Mouse (Mus musculus) intestine, embryonic 14.5 days (tissue): ENCODE measurements around the gene Eif2b2. TPM values are rescaled to one million over a fixed set of nuclear protein-coding genes. Genes with fewer than 3 reads are reported as not detected.
A peak's percentile ranks its signal among the peaks of the same experiment; 100 is the strongest.

Experiments
- ATAC-seq: fragments of 200-750 bp; cut with Nextera tagmentation; replicated peaks from 2 replicates; pipeline ENCODE4 v1.8.0; 2017; ENCODE audit warnings: low read depth, moderate number of reproducible peaks, moderate TSS enrichment, moderate library complexity; ENCODE audit not compliant: low FRiP score, low TSS enrichment
- DNase-seq: peaks from one replicate; pipeline ENCODE4 v3.0.0-alpha.2; 2018; ENCODE audit warnings: low spot score
- H3K27ac ChIP-seq: fragments of 300-500 bp; sonication (generic); 2 replicates; pipeline ENCODE4 v1.5.1; 2014; ENCODE audit warnings: low read depth, mild to moderate bottlenecking, control low read depth
- H3K27me3 ChIP-seq: fragments of 300-500 bp; sonication (generic); replicated peaks from 2 replicates; pipeline ENCODE4 v1.6.1; 2014; ENCODE audit warnings: low read length, control low read depth; ENCODE audit not compliant: control insufficient read depth, insufficient read depth
- H3K36me3 ChIP-seq: fragments of 300-500 bp; sonication (generic); 2 replicates; pipeline ENCODE4 v1.6.1; 2014; ENCODE audit warnings: low read length, control low read depth; ENCODE audit not compliant: control insufficient read depth, insufficient read depth
- H3K4me1 ChIP-seq: fragments of 300-500 bp; sonication (generic); replicated peaks from 2 replicates; pipeline ENCODE4 v1.6.1; 2014; ENCODE audit warnings: low read length, control low read depth, mixed read lengths; ENCODE audit not compliant: control insufficient read depth, insufficient read depth
- H3K4me2 ChIP-seq: fragments of 300-500 bp; sonication (generic); 2 replicates; pipeline ENCODE4 v1.6.1; 2014; ENCODE audit warnings: low read length
- H3K4me3 ChIP-seq: fragments of 300-500 bp; sonication (generic); 2 replicates; pipeline ENCODE4 v1.5.1; 2014; ENCODE audit warnings: low read depth, low read length, control low read depth, mixed read lengths
- H3K9ac ChIP-seq: fragments of 300-500 bp; sonication (generic); 2 replicates; pipeline ENCODE4 v1.6.1; 2014; ENCODE audit warnings: mild to moderate bottlenecking, low read length
- H3K9me3 ChIP-seq: fragments of 300-500 bp; sonication (generic); 2 replicates; pipeline ENCODE4 v1.6.1; 2016; ENCODE audit warnings: low read length, control low read depth; ENCODE audit not compliant: control insufficient read depth
- WGBS: fragments of 180-500 bp; shearing (Covaris S2); extraction: QIAGEN DNeasy Blood & Tissue Kit; methylation state at CpG from one replicate; pipeline ENCODE4 v1.1.7; 2014; 5-methylcytosine and 5-hydroxymethylcytosine counted together
- polyA plus RNA-seq: library from polyadenylated mRNA; unstranded; fragments of >200 nt; fragmentation: Nextera tagmentation; extraction: Ambion mirVana; gene quantifications from 2 replicates; pipeline ENCODE4 v1.2.1, GENCODE M21; 2014

Gene Eif2b2
- polyA plus RNA-seq = 83.5 and 86.2 TPM in 2 replicates

GRCm38 (mm10) chr12:85219236-85219904 lies at the start of gene Eif2b2:
Eif2b2 (plus strand) TSS chr12:85219481.
- H3K4me3 ChIP-seq = peak within 1 kb of the TSS; percentile 81
- H3K9me3 ChIP-seq = no peaks in the 10 kb centered on the region
- DNase-seq (peak; percentile 98), ATAC-seq (peak; percentile 99)
- peak within 1 kb of the TSS; percentile 69 for H3K9ac ChIP-seq
- peak within 1 kb of the TSS; percentile 88 for H3K4me2 ChIP-seq
- peaks cover 35% of the 10 kb centered on the region for H3K36me3 ChIP-seq
- H3K27me3 ChIP-seq = no peaks in the 10 kb centered on the region
- under 1% methylated on average over 54 of the region's 54 CpGs for WGBS
- H3K27ac ChIP-seq = peak within 1 kb of the TSS; percentile 54; the same call in 1 of the 2 replicates
- peaks cover 18% of the 10 kb centered on the region for H3K4me1 ChIP-seq

- peaks cover 9% of the 10 kb centered on the region; the same call in 1 of the 2 replicates for H3K4me1 ChIP-seq
- no peak overlapping the region for H3K27ac ChIP-seq
- ATAC-seq = no peak
- 71% methylated on average over 3 of the region's 3 CpGs for WGBS
- H3K9ac ChIP-seq = no peak overlapping the region
- no peaks in the 10 kb centered on the region for H3K27me3 ChIP-seq
- no peaks in the 10 kb centered on the region for H3K9me3 ChIP-seq
- no peak overlapping the region for H3K4me3 ChIP-seq
- peaks cover 23% of the 10 kb centered on the region for H3K36me3 ChIP-seq
- no peak overlapping the region for H3K4me2 ChIP-seq
- no peak for DNase-seq
These were observed 49.4 kb upstream of the Eif2b2 start for GRCm38 (mm10) chr12:85169877-85170276.

GRCm38 (mm10) chr12:85170284-85170947 lies 48.9 kb upstream of the Eif2b2 start:
- Histone ChIP-seq H3K4me3 (no peak overlapping the region), H3K27me3 (no peaks in the 10 kb centered on the region), H3K4me1 (peaks cover 12% of the 10 kb centered on the region), H3K9me3 (no peaks in the 10 kb centered on the region), H3K9ac (no peak overlapping the region), H3K36me3 (peaks cover 23% of the 10 kb centered on the region), H3K27ac (no peak overlapping the region), H3K4me2 (no peak overlapping the region)
- WGBS = 88% methylated on average over 11 of the region's 11 CpGs
- ATAC-seq (no peak), DNase-seq (no peak)

GRCm38 (mm10) chr12:85170948-85171307 lies 48.4 kb upstream of the Eif2b2 start:
- ATAC-seq (no peak), DNase-seq (no peak)
- Histone ChIP-seq H3K4me3 (no peak overlapping the region), H3K27me3 (no peaks in the 10 kb centered on the region), H3K4me2 (no peak overlapping the region), H3K9me3 (no peaks in the 10 kb centered on the region), H3K27ac (no peak overlapping the region), H3K36me3 (peaks cover 20% of the 10 kb centered on the region), H3K4me1 (peaks cover 16% of the 10 kb centered on the region), H3K9ac (no peak overlapping the region)
- WGBS = 70% methylated on average over 3 of the region's 3 CpGs

- 53% methylated on average over 7 of the region's 7 CpGs for WGBS
- Histone ChIP-seq H3K36me3 (peaks cover 10% of the 10 kb centered on the region; the same call in 1 of the 2 replicates), H3K4me1 (peaks cover 30% of the 10 kb centered on the region), H3K27ac (no peak overlapping the region), H3K4me3 (no peak overlapping the region), H3K9me3 (no peaks in the 10 kb centered on the region), H3K27me3 (no peaks in the 10 kb centered on the region), H3K9ac (no peak overlapping the region), H3K4me2 (no peak overlapping the region)
- ATAC-seq = no peak
- DNase-seq = no peak
These were observed 45.3 kb upstream of the Eif2b2 start for GRCm38 (mm10) chr12:85174016-85174415.

GRCm38 (mm10) chr12:85175087-85175675 lies 44.1 kb upstream of the Eif2b2 start:
- Histone ChIP-seq H3K4me2 (peak overlapping the region; percentile 68), H3K9me3 (no peaks in the 10 kb centered on the region), H3K9ac (peak overlapping the region; percentile 14), H3K4me3 (peak overlapping the region; percentile 41), H3K27me3 (no peaks in the 10 kb centered on the region), H3K27ac (peak overlapping the region; percentile 44; the same call in 1 of the 2 replicates), H3K4me1 (peaks cover 27% of the 10 kb centered on the region), H3K36me3 (peaks cover 7% of the 10 kb centered on the region; the same call in 1 of the 2 replicates)
- ATAC-seq (peak; percentile 13; the same call in 1 of the 2 replicates), DNase-seq (no peak)
- 31% methylated on average over 16 of the region's 16 CpGs for WGBS

- no peaks in the 10 kb centered on the region for H3K9me3 ChIP-seq
- no peak overlapping the region for H3K27ac ChIP-seq
- peak overlapping the region; percentile 68 for H3K4me2 ChIP-seq
- H3K9ac ChIP-seq = peak overlapping the region; percentile 27
- H3K4me3 ChIP-seq = peak overlapping the region; percentile 41
- no peaks in the 10 kb centered on the region for H3K27me3 ChIP-seq
- 19% methylated on average over 11 of the region's 11 CpGs for WGBS
- peak; percentile 33 for ATAC-seq
- peak; percentile 87 for DNase-seq
- peaks cover 28% of the 10 kb centered on the region for H3K4me1 ChIP-seq
- H3K36me3 ChIP-seq = peaks cover 6% of the 10 kb centered on the region; the same call in 1 of the 2 replicates
These were observed 43.1 kb upstream of the Eif2b2 start for GRCm38 (mm10) chr12:85175926-85176845.
